Mouse (Mus musculus): Measurements from ENCODE around the gene Msx1.
"Not testable (repeated sequence)": the region's sequence is repeated elsewhere in the genome, so short reads cannot be mapped to it uniquely, and the experiment has no call there.

Msx1 gene

GRCm38 (mm10) chr5:37824461-37824795, at the start of gene Msx1:
Gene Msx1 (minus strand): TSS chr5:37824583.
- DNase-seq = peak; percentile 87 to 91

GRCm38 (mm10) chr5:37865471-37865870, 41.1 kb upstream of the Msx1 start:
- DNase-seq = peak; percentile 13 to 21

GRCm38 (mm10) chr5:37864309-37864708, 39.9 kb upstream of the Msx1 start:
- DNase-seq = no peak

- no peak for DNase-seq
These were observed 36.5 kb upstream of the Msx1 start for GRCm38 (mm10) chr5:37860846-37861245.

GRCm38 (mm10) chr5:37860151-37860721, 35.9 kb upstream of the Msx1 start:
- DNase-seq = no peak

GRCm38 (mm10) chr5:37857763-37858545, 33.6 kb upstream of the Msx1 start:
- peak in 1 of 2 experiments; percentile 9 for DNase-seq

- DNase-seq = no peak
These were observed 31.7 kb upstream of the Msx1 start for GRCm38 (mm10) chr5:37856057-37856456.

- no peak for DNase-seq
These were observed 29.9 kb upstream of the Msx1 start for GRCm38 (mm10) chr5:37854233-37854632.

- DNase-seq = peak; percentile 12 to 21
These were observed 27.1 kb upstream of the Msx1 start for GRCm38 (mm10) chr5:37851305-37851982.

- DNase-seq = no peak
These were observed 24.8 kb upstream of the Msx1 start for GRCm38 (mm10) chr5:37848991-37849719.

- DNase-seq = no peak
These were observed 11.9 kb upstream of the Msx1 start for GRCm38 (mm10) chr5:37836267-37836646.

GRCm38 (mm10) chr5:37835590-37836266, 11.3 kb upstream of the Msx1 start:
- no peak for DNase-seq

- DNase-seq = no peak
These were observed 8.4 kb upstream of the Msx1 start for GRCm38 (mm10) chr5:37832766-37833165.

GRCm38 (mm10) chr5:37832031-37832430, 7.6 kb upstream of the Msx1 start:
- DNase-seq = no peak

- DNase-seq = not testable (repeated sequence)
These were observed 6.1 kb upstream of the Msx1 start for GRCm38 (mm10) chr5:37830436-37830835.

- no peak for DNase-seq
These were observed 5.5 kb upstream of the Msx1 start for GRCm38 (mm10) chr5:37829926-37830325.

- peak in 1 of 2 experiments; percentile 14 for DNase-seq
These were observed 4.9 kb upstream of the Msx1 start for GRCm38 (mm10) chr5:37829296-37829670.

GRCm38 (mm10) chr5:37828591-37829295, 4.4 kb upstream of the Msx1 start:
- DNase-seq = peak; percentile 16 to 21

GRCm38 (mm10) chr5:37828001-37828400, 3.6 kb upstream of the Msx1 start:
- DNase-seq = no peak

GRCm38 (mm10) chr5:37827626-37827950, 3.2 kb upstream of the Msx1 start:
- DNase-seq = no peak

GRCm38 (mm10) chr5:37826706-37827625, 2.6 kb upstream of the Msx1 start:
- DNase-seq = peak; percentile 23 to 54
